Mouse (Mus musculus): ENCODE results near the gene Mettl27.

The Mettl27 gene

DNA sequence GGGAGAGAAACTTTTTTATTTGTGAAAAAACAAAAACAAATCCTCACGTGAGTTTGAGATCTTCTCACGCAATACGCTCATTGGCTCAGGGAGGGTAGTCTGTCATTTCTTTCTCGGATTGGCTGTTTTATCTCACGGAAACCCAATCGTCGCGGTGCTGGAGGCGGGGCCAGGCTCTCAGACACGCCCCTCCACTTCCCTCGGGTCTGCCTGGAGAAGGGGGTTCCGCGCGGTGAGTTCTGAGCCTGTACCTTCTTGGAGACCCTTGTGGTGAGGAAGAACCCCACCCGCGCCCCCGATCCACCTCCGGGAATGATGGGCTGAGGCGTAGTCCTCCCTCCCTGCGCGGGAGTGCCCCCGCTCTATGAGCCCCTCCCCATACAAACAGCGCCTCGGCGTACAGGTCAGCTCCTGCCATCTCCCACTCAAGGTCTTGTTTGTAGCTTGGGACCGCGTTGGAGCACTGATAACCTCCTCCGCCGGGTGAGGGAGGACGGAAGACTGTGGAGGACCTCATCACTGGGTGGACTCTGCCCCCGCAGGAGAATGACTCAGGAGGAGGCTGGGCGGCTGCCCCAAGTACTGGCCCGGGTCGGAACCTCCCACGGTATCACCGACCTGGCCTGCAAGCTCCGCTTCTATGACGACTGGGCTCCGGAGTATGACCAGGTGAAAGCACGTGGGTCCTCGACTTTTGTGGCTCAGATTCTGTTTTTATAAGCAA, at the start of gene Mettl27:
TSS of gene Mettl27 (plus strand) at position 190 of the 724 bp plus-strand sequence.
- DNase-seq (ENCODE audit: inconsistent age in 2 of 2, low spot score in 1 of 2), result peak; percentile 91 to 97

DNA sequence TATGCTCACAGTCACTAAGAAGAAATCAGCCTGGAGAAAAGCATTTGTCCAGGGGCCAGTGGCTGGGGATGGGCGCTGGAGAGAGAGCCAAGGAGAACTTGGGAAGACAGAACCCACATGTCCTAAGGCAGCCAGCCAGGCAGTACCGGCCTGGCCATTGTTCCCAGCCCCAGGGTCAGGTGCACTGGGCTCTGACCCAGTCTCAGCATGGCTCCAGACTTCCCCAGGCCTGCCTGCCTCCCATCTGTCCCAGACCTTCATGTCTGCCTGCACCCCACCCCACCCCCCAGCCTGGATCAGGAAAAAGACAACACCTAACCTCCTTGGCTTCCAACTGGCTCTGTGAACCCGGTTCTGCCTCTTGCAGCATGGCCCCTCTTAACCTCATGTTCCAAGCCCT, 49.1 kb upstream of the Mettl27 start:
- no peak for DNase-seq (ENCODE audit: inconsistent age in 2 of 2, low spot score in 1 of 2)

- DNase-seq (ENCODE audit: inconsistent age in 2 of 2, low spot score in 1 of 2), result peak; percentile 58 to 67
Measured at GRCm38 (mm10) chr5:134887447-134888335, 44.5 kb upstream of the Mettl27 start.

- DNase-seq (ENCODE audit: inconsistent age in 2 of 2, low spot score in 1 of 2), result no peak
Measured at GRCm38 (mm10) chr5:134888505-134888904, 43.7 kb upstream of the Mettl27 start.

DNA sequence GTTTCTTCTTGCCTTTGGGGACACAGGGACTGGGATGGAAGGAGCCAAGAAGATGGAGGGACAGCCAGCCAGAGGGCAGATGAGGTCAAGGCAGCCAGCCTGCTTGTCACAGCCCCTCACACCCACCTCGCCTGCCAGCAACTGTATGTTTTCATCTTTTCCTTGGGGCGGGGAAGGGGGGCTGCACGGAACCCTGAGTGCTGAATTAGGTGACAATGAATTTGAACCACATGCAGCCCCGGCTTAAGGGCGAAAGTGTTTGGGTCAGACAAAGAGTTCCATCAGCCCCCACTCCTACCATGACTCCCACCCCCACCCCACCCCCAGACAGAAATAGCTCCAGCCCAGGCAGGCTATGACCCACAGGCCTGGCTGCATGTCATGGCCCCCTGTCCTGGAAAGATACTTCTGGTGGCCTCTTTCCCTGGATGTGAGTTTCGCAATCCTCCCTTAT, 41.5 kb upstream of the Mettl27 start:
- no peak for DNase-seq (ENCODE audit: inconsistent age in 2 of 2, low spot score in 1 of 2)

GRCm38 (mm10) chr5:134891552-134891951, 40.6 kb upstream of the Mettl27 start:
- peak in 1 of 2 experiments; percentile 35 for DNase-seq (ENCODE audit: inconsistent age in 2 of 2, low spot score in 1 of 2)

DNA sequence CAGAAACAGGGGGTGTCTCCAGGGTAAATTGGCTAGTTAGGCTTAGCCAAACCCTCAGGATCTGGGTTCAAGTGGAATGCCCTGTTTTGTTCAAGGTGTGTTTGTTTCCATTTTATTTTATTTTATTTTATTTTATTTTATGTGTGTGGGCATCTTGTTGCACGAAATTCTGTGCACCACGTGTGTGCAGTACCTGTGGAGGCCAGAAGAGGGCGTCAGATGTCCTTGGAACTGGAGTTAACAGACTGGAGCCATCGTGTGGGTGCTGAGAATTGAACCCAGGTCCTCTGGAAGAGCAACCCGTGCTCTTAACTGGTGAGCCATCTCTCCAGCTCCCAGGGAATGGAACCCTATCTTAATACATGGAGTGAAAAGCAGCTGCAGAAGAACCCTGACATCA, 39.5 kb upstream of the Mettl27 start:
- DNase-seq (ENCODE audit: inconsistent age in 2 of 2, low spot score in 1 of 2), result no peak

- DNase-seq (ENCODE audit: inconsistent age in 2 of 2, low spot score in 1 of 2), result no peak
Measured at GRCm38 (mm10) chr5:134895291-134895690, 36.9 kb upstream of the Mettl27 start.

DNA sequence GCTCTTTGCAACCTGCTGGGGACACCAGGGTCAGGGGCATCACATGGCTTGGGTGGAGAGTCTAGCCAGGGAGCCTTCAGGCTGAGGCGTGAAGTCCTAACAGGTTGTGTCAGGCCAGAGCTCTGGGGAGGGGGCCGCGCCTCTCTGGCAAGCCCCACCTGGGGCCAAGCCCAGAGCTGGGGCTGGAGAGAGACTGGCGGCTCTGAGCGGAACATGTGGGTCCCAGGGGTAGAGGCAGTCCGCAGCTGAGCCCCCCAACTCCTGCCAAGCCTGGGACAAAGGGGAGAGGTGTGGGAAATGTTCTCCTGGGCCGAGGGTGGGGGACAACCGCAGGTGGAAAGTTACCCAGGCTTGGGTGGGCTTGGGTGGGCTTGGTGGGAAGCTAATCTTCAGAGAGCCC, 35.2 kb upstream of the Mettl27 start:
- no peak for DNase-seq (ENCODE audit: inconsistent age in 2 of 2, low spot score in 1 of 2)

DNA sequence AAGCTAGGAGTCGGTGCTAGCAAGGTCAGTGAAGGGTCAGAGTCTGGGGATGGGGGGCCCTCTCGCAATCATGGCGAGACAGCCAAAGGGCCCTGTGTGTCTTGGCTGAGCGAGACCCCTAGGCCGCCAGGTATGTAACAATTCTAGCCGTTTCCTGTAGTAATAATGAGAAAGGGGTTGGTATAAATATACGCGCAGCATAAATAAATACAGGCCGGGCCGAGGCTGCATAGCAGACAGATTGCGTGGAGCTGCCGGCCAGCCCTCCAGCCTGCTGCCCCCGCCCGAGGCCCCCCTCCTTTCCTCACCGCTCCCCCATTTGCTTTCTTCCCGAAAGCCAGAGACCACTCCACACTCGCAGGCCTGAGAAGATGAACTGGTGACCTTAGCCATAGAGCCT, 34.6 kb upstream of the Mettl27 start:
- DNase-seq (ENCODE audit: inconsistent age in 2 of 2, low spot score in 1 of 2), result no peak

GRCm38 (mm10) chr5:134901012-134901643, 31.0 kb upstream of the Mettl27 start:
- DNase-seq (ENCODE audit: inconsistent age in 2 of 2, low spot score in 1 of 2), result peak; percentile 39 to 75

DNA sequence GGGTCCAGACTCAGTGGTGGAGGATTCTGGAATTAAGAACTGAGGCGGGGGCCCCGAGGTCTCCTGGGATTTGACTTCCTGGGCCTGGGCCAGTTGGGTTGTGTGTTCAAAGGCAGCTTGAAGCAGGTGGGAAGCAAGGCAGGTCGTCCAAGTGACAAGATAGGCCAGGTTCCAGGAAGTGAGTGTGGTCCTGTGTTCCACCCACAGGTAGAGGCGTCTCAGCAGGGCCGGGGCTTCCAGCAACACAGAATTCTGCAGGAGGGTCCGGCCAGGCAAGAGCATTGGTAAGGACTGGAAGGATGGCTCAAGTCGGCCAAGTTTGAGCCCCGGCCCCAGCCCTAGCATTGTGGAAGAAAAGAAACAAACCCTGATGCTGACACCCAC, 30.5 kb upstream of the Mettl27 start:
- DNase-seq (ENCODE audit: inconsistent age in 2 of 2, low spot score in 1 of 2), result no peak

- no peak for DNase-seq (ENCODE audit: inconsistent age in 2 of 2, low spot score in 1 of 2)
Measured at GRCm38 (mm10) chr5:134906633-134907032, 25.5 kb upstream of the Mettl27 start, which contains the start of gene Tmem270. Tmem270 (minus strand) TSS chr5:134906733.

- DNase-seq (ENCODE audit: inconsistent age in 2 of 2, low spot score in 1 of 2), result peak; percentile 91 to 97
Measured at GRCm38 (mm10) chr5:134907135-134907534, 25.0 kb upstream of the Mettl27 start.

DNA sequence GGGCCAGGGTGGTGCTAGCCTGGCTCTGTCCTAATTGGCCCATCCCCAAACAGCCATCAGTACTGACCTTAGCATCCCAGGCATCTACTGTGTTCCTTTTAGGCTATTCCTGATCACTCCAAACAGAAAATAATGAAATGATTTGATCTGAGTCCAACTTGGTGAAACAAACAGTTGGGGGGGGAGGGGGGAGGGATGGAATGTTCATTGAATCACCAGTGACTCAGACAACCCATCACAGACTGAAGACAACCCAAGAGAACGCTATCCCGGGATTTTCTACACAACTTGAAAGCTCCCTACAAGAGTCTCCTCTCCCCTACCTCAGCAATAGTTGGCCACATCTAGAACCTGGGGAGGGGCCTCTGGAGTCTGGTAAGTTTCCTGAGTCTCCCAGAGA, 20.3 kb upstream of the Mettl27 start:
- DNase-seq (ENCODE audit: inconsistent age in 2 of 2, low spot score in 1 of 2), result peak in 1 of 2 experiments; percentile 38

GRCm38 (mm10) chr5:134913352-134913751, 18.8 kb upstream of the Mettl27 start:
- DNase-seq (ENCODE audit: inconsistent age in 2 of 2, low spot score in 1 of 2), result no peak

DNA sequence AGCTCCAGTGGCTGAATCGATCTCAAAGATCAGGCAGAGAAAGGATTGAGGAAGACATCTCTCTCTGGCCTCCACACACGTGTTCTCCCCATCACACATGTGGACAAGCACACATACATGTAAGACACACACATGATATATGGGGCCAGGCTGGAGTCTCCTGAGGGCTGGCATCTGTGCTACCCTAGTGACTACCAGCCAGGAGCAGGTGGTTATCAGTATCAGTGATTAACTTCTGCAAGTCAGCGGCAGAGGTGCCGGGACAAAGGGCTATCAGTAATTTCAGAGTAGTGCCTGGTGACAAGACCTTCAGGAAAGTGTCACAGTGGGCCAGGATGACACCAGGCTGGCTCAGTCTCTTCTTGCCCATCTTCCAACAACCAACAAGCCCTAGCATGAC, 18.4 kb upstream of the Mettl27 start:
- no peak for DNase-seq (ENCODE audit: inconsistent age in 2 of 2, low spot score in 1 of 2)

DNA sequence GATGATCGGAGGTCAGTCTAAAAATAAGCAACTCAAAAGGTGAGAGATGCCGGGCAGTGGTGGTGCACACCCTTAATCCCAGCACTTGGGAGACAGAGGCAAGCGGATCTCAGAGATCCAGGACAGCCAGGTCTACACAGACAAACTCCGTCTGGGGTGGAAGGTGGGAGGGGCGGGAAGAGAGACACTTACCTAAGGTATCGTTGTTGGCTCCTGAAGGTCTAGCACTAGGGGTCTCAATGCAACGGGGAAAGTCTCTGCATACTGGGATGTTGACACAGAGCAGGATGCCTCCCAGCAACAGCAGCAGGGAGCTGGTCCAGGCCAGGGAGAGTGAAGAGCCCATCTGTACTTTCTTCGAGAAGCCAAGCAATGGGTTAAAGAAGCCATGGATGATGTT, 17.7 kb upstream of the Mettl27 start:
- DNase-seq (ENCODE audit: inconsistent age in 2 of 2, low spot score in 1 of 2), result no peak

DNA sequence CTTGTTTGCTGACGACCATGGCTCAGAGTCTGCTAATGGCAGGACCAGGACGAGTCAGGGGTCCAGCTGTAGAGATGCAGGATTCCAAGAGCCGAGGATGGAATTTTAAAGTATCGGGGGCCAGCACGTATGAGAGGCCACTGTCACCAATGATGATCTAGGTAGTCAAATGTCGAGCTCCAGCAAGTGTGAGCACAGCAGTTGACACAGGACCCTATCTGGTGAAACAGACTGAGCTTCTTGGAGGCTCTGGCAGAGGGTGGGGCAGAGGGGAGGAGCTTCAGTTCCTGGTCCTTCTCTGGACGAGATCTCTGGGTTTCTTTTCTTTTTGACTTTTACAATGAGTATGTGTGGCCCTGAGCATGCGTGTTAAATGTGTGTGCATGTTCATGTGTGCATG, 16.9 kb upstream of the Mettl27 start, which contains the start of gene Cldn13:
TSS of gene Cldn13 (minus strand) at position 216 of the 400 bp plus-strand sequence.
- no peak for DNase-seq (ENCODE audit: inconsistent age in 2 of 2, low spot score in 1 of 2)

DNA sequence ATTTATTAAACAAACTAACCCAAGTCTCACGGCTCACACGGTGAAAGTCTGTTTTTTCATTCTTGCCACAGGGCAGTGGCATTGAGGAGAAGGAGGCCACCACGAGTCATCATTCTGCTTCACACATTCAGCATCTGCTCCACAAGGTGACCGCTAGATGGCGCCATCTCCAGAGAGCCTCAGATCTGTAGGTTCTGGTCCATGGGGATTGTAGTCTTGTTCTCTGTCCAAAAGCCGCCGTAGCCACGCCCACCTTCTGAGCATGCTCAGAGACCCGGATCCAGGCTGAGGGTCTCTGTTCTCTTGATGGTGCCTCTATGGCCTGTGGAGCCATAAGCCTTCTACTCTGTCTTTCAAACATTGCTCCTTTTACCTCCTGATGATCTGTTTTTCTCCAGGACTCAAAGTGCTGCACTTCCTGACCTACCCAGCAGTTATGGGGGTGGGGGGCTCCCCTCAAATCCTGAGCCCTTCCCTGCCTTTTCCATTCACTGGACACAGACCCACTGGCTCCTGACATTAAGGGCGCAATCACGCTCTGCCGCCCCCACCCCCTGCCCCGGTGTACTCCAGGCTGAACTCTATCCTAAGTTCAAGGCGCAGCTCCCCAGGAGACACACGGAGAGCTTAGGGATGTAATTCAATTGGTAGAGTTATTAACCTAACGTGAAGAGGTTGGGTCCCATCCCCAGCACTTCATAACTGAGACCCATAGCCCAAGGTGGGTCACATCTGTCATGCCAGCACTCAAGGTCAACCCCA, 13.9 kb upstream of the Mettl27 start:
- peak; percentile 71 to 87 for DNase-seq (ENCODE audit: inconsistent age in 2 of 2, low spot score in 1 of 2)

DNA sequence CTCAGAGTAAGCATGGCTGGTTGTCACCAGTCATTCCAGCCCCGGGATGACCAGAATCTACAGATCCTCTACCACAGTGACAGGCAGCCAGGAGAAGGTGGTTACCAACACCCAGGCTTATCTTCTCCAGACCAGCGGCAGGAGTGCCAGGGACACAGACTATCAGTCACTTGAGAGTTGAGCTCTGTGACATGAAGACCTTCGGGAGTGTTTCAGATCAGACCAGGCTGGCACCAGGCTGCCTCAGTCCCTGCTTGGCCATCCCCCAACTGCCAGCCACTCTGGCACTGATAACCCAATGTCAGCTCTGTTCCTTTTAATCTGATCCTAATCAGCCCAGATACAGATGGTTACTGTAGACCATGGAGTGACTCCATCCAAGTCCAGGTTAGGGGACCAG, 13.1 kb upstream of the Mettl27 start:
- peak in 1 of 2 experiments; percentile 46 for DNase-seq (ENCODE audit: inconsistent age in 2 of 2, low spot score in 1 of 2)
